Mouse (Mus musculus) MEL (cell line): ENCODE results near the gene Cmklr1. TPM values are rescaled to one million over a fixed set of nuclear protein-coding genes. Genes with fewer than 3 reads are reported as not detected.

Experiments
- DNase-seq: peaks from one replicate; pipeline ENCODE4 v3.0.0; 2011; ENCODE audit warnings: low read depth, low spot score
- H3K27ac ChIP-seq: 2 replicates; pipeline ENCODE4 v1.5.1; 2012; ENCODE audit warnings: low read depth, mild to moderate bottlenecking, control low read depth, low read length, moderate library complexity; ENCODE audit not compliant: control insufficient read depth
- H3K27me3 ChIP-seq, 2 experiments: fragments of 150-350 bp in 1 of 2; sonication (generic) in 1 of 2; 2 replicates each; pipeline ENCODE4 v1.6.1; 2012; ENCODE audit warnings: low read length in 2 of 2, mild to moderate bottlenecking in 2 of 2, improper control_type of control experiment in 1 of 2, moderate library complexity in 1 of 2; ENCODE audit not compliant: insufficient read depth in 2 of 2, control insufficient read depth in 1 of 2
- H3K36me3 ChIP-seq, 2 experiments: 2 replicates each; pipeline ENCODE4 v1.6.1; 2012 to 2014; ENCODE audit warnings: low read length in 2 of 2, improper control_type of control experiment in 1 of 2, inconsistent platforms in 1 of 2, mild to moderate bottlenecking in 1 of 2; ENCODE audit not compliant: insufficient read depth in 2 of 2, control insufficient read depth in 1 of 2
- H3K4me1 ChIP-seq, 2 experiments: fragments of 150-350 bp in 1 of 2; sonication (generic) in 1 of 2; 2 replicates each; pipeline ENCODE4 v1.6.1; 2012; ENCODE audit warnings: low read length in 2 of 2, improper control_type of control experiment in 1 of 2, mild to moderate bottlenecking in 1 of 2; ENCODE audit not compliant: insufficient read depth in 2 of 2, control insufficient read depth in 1 of 2
- H3K4me3 ChIP-seq, 2 experiments: fragments of 150-350 bp in 1 of 2; sonication (generic) in 1 of 2; 2 replicates each; pipeline ENCODE4 v1.5.1; 2012; ENCODE audit warnings: low read depth in 2 of 2, low read length in 2 of 2, mild to moderate bottlenecking in 2 of 2, moderate library complexity in 2 of 2, control low read depth in 1 of 2, improper control_type of control experiment in 1 of 2; ENCODE audit not compliant: control insufficient read depth in 1 of 2, insufficient read depth in 1 of 2
- H3K79me2 ChIP-seq: 2 replicates; pipeline ENCODE4 v1.6.1; 2012; ENCODE audit warnings: mild to moderate bottlenecking, low read length, moderate library complexity; ENCODE audit not compliant: control insufficient read depth, poor library complexity, insufficient read depth
- H3K9ac ChIP-seq: 2 replicates; pipeline ENCODE4 v1.6.1; 2012; ENCODE audit warnings: low read depth, mild to moderate bottlenecking, control low read depth, low read length, moderate library complexity; ENCODE audit not compliant: control insufficient read depth, poor library complexity, severe bottlenecking
- H3K9me3 ChIP-seq: fragments of 150-350 bp; sonication (generic); replicated peaks from 2 replicates; pipeline ENCODE4 v1.6.1; 2012; ENCODE audit warnings: mild to moderate bottlenecking, low read length, improper control_type of control experiment, moderate library complexity; ENCODE audit not compliant: insufficient read depth
- CHD1 ChIP-seq: IDR thresholded peaks from 2 replicates; pipeline ENCODE4 v1.6.1; 2012; ENCODE audit warnings: low read depth, mild to moderate bottlenecking, inconsistent platforms, low read length, improper control_type of control experiment
- CTCF ChIP-seq, 3 experiments: IDR thresholded peaks in 2 of 3; conservative IDR thresholded peaks in 1 of 3; 2 replicates each; pipeline ENCODE4 v1.5.1; 2011 to 2012; ENCODE audit warnings: low read length in 3 of 3, low read depth in 2 of 3, mild to moderate bottlenecking in 2 of 3, improper control_type of control experiment in 1 of 3, inconsistent platforms in 1 of 3, mixed read lengths in 1 of 3, moderate library complexity in 1 of 3; ENCODE audit not compliant: control insufficient read depth in 1 of 3, insufficient read depth in 1 of 3, poor library complexity in 1 of 3, severe bottlenecking in 1 of 3
- E2F4 ChIP-seq: IDR thresholded peaks from 2 replicates; pipeline ENCODE4 v1.6.1; 2011; ENCODE audit warnings: low read depth, low read length, improper control_type of control experiment, borderline replicate concordance
- ETS1 ChIP-seq: IDR thresholded peaks from 2 replicates; pipeline ENCODE4 v1.6.1; 2012; ENCODE audit warnings: low read depth, mild to moderate bottlenecking, inconsistent platforms, low read length, improper control_type of control experiment, moderate library complexity
- GATA1 ChIP-seq: IDR thresholded peaks from 2 replicates; pipeline ENCODE4 v1.6.1; 2011; ENCODE audit warnings: low read depth, low read length, improper control_type of control experiment
- HCFC1 ChIP-seq: IDR thresholded peaks from 2 replicates; pipeline ENCODE4 v1.6.1; 2012; ENCODE audit warnings: low read depth, mild to moderate bottlenecking, inconsistent platforms, low read length, improper control_type of control experiment, moderate library complexity
- JUND ChIP-seq: IDR thresholded peaks from 2 replicates; pipeline ENCODE4 v1.6.1; 2011; ENCODE audit warnings: low read depth, mild to moderate bottlenecking, improper control_type of control experiment, low read length
- KAT2A ChIP-seq: conservative IDR thresholded peaks from 2 replicates; pipeline ENCODE4 v1.6.1; 2012; ENCODE audit warnings: low read depth, low read length, improper control_type of control experiment, inconsistent platforms
- MEF2A ChIP-seq: IDR thresholded peaks from 2 replicates; pipeline ENCODE4 v1.6.1; 2014; ENCODE audit warnings: low read depth, mild to moderate bottlenecking, inconsistent platforms, low read length, improper control_type of control experiment; ENCODE audit not compliant: poor library complexity, insufficient replicate concordance, severe bottlenecking; ENCODE audit errors: extremely low read depth
- MXI1 ChIP-seq: IDR thresholded peaks from 2 replicates; pipeline ENCODE4 v1.6.1; 2011; ENCODE audit warnings: mild to moderate bottlenecking, low read depth, low read length, improper control_type of control experiment
- MYC ChIP-seq: IDR thresholded peaks from 2 replicates; pipeline ENCODE4 v1.6.1; 2011; ENCODE audit warnings: low read depth, mild to moderate bottlenecking, low read length, improper control_type of control experiment, moderate library complexity
- NRF1 ChIP-seq: IDR thresholded peaks from 2 replicates; pipeline ENCODE4 v1.6.1; 2014; ENCODE audit warnings: low read depth, mild to moderate bottlenecking, inconsistent platforms, low read length, improper control_type of control experiment, moderate library complexity; ENCODE audit not compliant: poor library complexity, insufficient read depth, severe bottlenecking
- POLR2AphosphoS2 ChIP-seq: IDR thresholded peaks from 2 replicates; pipeline ENCODE4 v1.6.1; 2011; ENCODE audit warnings: low read length, improper control_type of control experiment
- POLR2AphosphoS5 ChIP-seq: IDR thresholded peaks from 2 replicates; pipeline ENCODE4 v1.6.1; 2012; ENCODE audit warnings: low read depth, borderline replicate concordance, mild to moderate bottlenecking, inconsistent platforms, low read length, moderate library complexity, mixed read lengths
- RAD21 ChIP-seq: IDR thresholded peaks from 2 replicates; pipeline ENCODE4 v1.6.1; 2011; ENCODE audit warnings: mild to moderate bottlenecking, low read depth, low read length, improper control_type of control experiment
- SMC3 ChIP-seq: IDR thresholded peaks from 2 replicates; pipeline ENCODE4 v1.6.1; 2011; ENCODE audit warnings: low read depth, low read length, improper control_type of control experiment
- TCF12 ChIP-seq: IDR thresholded peaks from 2 replicates; pipeline ENCODE4 v1.6.1; 2014; ENCODE audit warnings: low read depth, mild to moderate bottlenecking, inconsistent platforms, low read length, improper control_type of control experiment, moderate library complexity
- USF1 ChIP-seq: IDR thresholded peaks from 2 replicates; pipeline ENCODE4 v1.6.1; 2014; ENCODE audit warnings: low read depth, mild to moderate bottlenecking, inconsistent platforms, low read length, improper control_type of control experiment, moderate library complexity
- USF2 ChIP-seq, 2 experiments: IDR thresholded peaks; 2 replicates each; pipeline ENCODE4 v1.6.1; 2011 to 2012; ENCODE audit warnings: improper control_type of control experiment in 2 of 2, low read length in 2 of 2, borderline replicate concordance in 1 of 2, inconsistent platforms in 1 of 2, low read depth in 1 of 2, mild to moderate bottlenecking in 1 of 2; ENCODE audit not compliant: insufficient read depth in 1 of 2
- ZC3H11A ChIP-seq: IDR thresholded peaks from 2 replicates; pipeline ENCODE4 v1.6.1; 2012; ENCODE audit warnings: low read depth, mild to moderate bottlenecking, inconsistent platforms, low read length, improper control_type of control experiment
- ZKSCAN1 ChIP-seq: IDR thresholded peaks from 2 replicates; pipeline ENCODE4 v1.6.1; 2012; ENCODE audit warnings: low read depth, mild to moderate bottlenecking, inconsistent platforms, low read length, improper control_type of control experiment, moderate library complexity
- ZMIZ1 ChIP-seq: IDR thresholded peaks from 2 replicates; pipeline ENCODE4 v1.6.1; 2012; ENCODE audit warnings: low read depth, mild to moderate bottlenecking, inconsistent platforms, low read length, improper control_type of control experiment, moderate library complexity
- polyA plus RNA-seq, 2 experiments: library from polyadenylated mRNA; stranded (reverse) in 1 of 2; unstranded in 1 of 2; fragments of >175 nt in 1 of 2; fragments of >200 nt in 1 of 2; gene quantifications; 2 replicates each; pipeline versions ENCODE4 v1.2.1 to v1.2.4; 2012; ENCODE audit warnings: low replicate concordance in 2 of 2, low read depth in 1 of 2; ENCODE audit not compliant: insufficient read length in 2 of 2, insufficient read depth in 1 of 2, missing spikeins in 1 of 2
- total RNA-seq: library from RNA; depleted of rRNA; stranded (reverse); fragments of 300-350 nt; gene quantifications from 2 replicates; pipeline ENCODE4 v1.2.3, GENCODE M21; 2012

Cmklr1 gene
- total and polyA plus RNA-seq, 3 experiments = not detected

- H3K4me1 ChIP-seq = no peaks in the 10 kb centered on the region
- no peaks in the 10 kb centered on the region for H3K79me2 ChIP-seq
- TF ChIP-seq E2F4 (no peak), HCFC1 (no peak), ETS1 (no peak), RAD21 (no peak), GATA1 (no peak), ZC3H11A (no peak), NRF1 (no peak), USF2 (IDR thresholded peaks at IDR 0.05; ENCODE audit: borderline replicate concordance in 1 of 2, insufficient read depth in 1 of 2, low read depth in 1 of 2, low read length in 2 of 2) (no peak), USF1 (no peak), MEF2A (no peak), CHD1 (no peak), ZMIZ1 (no peak), POLR2AphosphoS5 (no peak), POLR2AphosphoS2 (no peak), SMC3 (no peak), TCF12 (no peak), JUND (no peak)
- TF ChIP-seq, all 39 proteins: peak for 0
- Histone ChIP-seq H3K9me3 (no peaks in the 10 kb centered on the region), H3K27me3 (no peaks in the 10 kb centered on the region), H3K9ac (no peak overlapping the region), H3K36me3 (no peaks in the 10 kb centered on the region), H3K27ac (no peak overlapping the region), H3K4me3 (no peak overlapping the region)
- no peak for DNase-seq
These were observed 72.7 kb downstream of the Cmklr1 start for GRCm38 (mm10) chr5:113577555-113577954.

DNA sequence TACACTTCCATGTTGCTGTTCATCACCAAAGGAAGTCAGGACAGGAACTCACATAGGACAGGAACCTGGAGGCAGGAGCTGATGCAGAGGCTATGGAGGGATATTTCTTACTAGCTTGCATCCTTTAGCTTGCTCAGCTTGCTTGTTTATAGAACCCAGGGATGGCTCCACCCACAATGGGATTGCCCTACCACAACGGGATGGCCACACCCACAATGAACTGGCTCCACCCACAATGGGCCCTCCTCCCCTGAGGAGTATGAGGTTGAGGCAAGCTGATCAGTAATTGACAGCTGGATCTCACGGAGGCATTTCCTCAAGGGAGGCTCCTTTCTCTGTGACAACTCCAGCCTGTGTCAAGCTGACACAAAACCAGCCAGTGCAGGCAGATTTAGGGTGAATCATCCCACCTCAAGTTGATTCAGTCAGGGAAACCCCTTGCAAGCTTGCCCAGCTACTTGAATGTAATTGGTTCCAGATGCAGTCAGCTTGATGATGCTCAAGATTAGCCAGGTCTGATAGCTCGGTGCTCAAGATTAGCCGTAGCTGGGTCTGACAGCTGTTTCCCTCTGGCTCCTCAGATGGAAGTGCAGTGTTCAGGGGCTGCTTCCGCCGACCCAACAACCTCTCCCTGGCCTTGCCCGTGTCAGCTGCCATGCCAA, 80.0 kb downstream of the Cmklr1 start:
- no peaks in the 10 kb centered on the region for H3K27me3 ChIP-seq
- no peak overlapping the region for H3K9ac ChIP-seq
- TF ChIP-seq KAT2A (no peak), ZKSCAN1 (no peak), MXI1 (no peak), CTCF (IDR thresholded peaks at IDR 0.05 in 2 of 3, conservative IDR thresholded peaks at IDR 0.05 in 1 of 3; ENCODE audit: control insufficient read depth in 1 of 3, insufficient read depth in 1 of 3, low read depth in 2 of 3, low read length in 3 of 3, poor library complexity in 1 of 3, severe bottlenecking in 1 of 3) (no peak), MYC (no peak)
- H3K27ac ChIP-seq = no peak overlapping the region
- H3K4me3 ChIP-seq = no peak overlapping the region
- no peaks in the 10 kb centered on the region for H3K36me3 ChIP-seq
- no peaks in the 10 kb centered on the region for H3K79me2 ChIP-seq
- H3K4me1 ChIP-seq = no peaks in the 10 kb centered on the region
- DNase-seq = no peak
- H3K9me3 ChIP-seq = no peaks in the 10 kb centered on the region
